Mouse (Mus musculus) MEL (cell line): ENCODE results near the gene Ttc39a. TPM values are rescaled to one million over a fixed set of nuclear protein-coding genes. Genes with fewer than 3 reads are reported as not detected.

ENCODE experiments used
- DNase-seq: peaks from one replicate; pipeline ENCODE4 v3.0.0; 2011; ENCODE audit warnings: low read depth, low spot score
- H3K27ac ChIP-seq: 2 replicates; pipeline ENCODE4 v1.5.1; 2012; ENCODE audit warnings: low read depth, mild to moderate bottlenecking, control low read depth, low read length, moderate library complexity; ENCODE audit not compliant: control insufficient read depth
- H3K27me3 ChIP-seq, 2 experiments: fragments of 150-350 bp in 1 of 2; sonication (generic) in 1 of 2; 2 replicates each; pipeline ENCODE4 v1.6.1; 2012; ENCODE audit warnings: low read length in 2 of 2, mild to moderate bottlenecking in 2 of 2, improper control_type of control experiment in 1 of 2, moderate library complexity in 1 of 2; ENCODE audit not compliant: insufficient read depth in 2 of 2, control insufficient read depth in 1 of 2
- H3K36me3 ChIP-seq, 2 experiments: 2 replicates each; pipeline ENCODE4 v1.6.1; 2012 to 2014; ENCODE audit warnings: low read length in 2 of 2, improper control_type of control experiment in 1 of 2, inconsistent platforms in 1 of 2, mild to moderate bottlenecking in 1 of 2; ENCODE audit not compliant: insufficient read depth in 2 of 2, control insufficient read depth in 1 of 2
- H3K4me1 ChIP-seq, 2 experiments: fragments of 150-350 bp in 1 of 2; sonication (generic) in 1 of 2; 2 replicates each; pipeline ENCODE4 v1.6.1; 2012; ENCODE audit warnings: low read length in 2 of 2, improper control_type of control experiment in 1 of 2, mild to moderate bottlenecking in 1 of 2; ENCODE audit not compliant: insufficient read depth in 2 of 2, control insufficient read depth in 1 of 2
- H3K4me3 ChIP-seq, 2 experiments: fragments of 150-350 bp in 1 of 2; sonication (generic) in 1 of 2; 2 replicates each; pipeline ENCODE4 v1.5.1; 2012; ENCODE audit warnings: low read depth in 2 of 2, low read length in 2 of 2, mild to moderate bottlenecking in 2 of 2, moderate library complexity in 2 of 2, control low read depth in 1 of 2, improper control_type of control experiment in 1 of 2; ENCODE audit not compliant: control insufficient read depth in 1 of 2, insufficient read depth in 1 of 2
- H3K79me2 ChIP-seq: 2 replicates; pipeline ENCODE4 v1.6.1; 2012; ENCODE audit warnings: mild to moderate bottlenecking, low read length, moderate library complexity; ENCODE audit not compliant: control insufficient read depth, poor library complexity, insufficient read depth
- H3K9ac ChIP-seq: 2 replicates; pipeline ENCODE4 v1.6.1; 2012; ENCODE audit warnings: low read depth, mild to moderate bottlenecking, control low read depth, low read length, moderate library complexity; ENCODE audit not compliant: control insufficient read depth, poor library complexity, severe bottlenecking
- H3K9me3 ChIP-seq: fragments of 150-350 bp; sonication (generic); replicated peaks from 2 replicates; pipeline ENCODE4 v1.6.1; 2012; ENCODE audit warnings: mild to moderate bottlenecking, low read length, improper control_type of control experiment, moderate library complexity; ENCODE audit not compliant: insufficient read depth
- BHLHE40 ChIP-seq: IDR thresholded peaks from 2 replicates; pipeline ENCODE4 v1.6.1; 2012; ENCODE audit warnings: low read depth, mild to moderate bottlenecking, inconsistent platforms, low read length, improper control_type of control experiment, borderline replicate concordance
- CHD1 ChIP-seq: IDR thresholded peaks from 2 replicates; pipeline ENCODE4 v1.6.1; 2012; ENCODE audit warnings: low read depth, mild to moderate bottlenecking, inconsistent platforms, low read length, improper control_type of control experiment
- CTCF ChIP-seq, 3 experiments: IDR thresholded peaks in 2 of 3; conservative IDR thresholded peaks in 1 of 3; 2 replicates each; pipeline ENCODE4 v1.5.1; 2011 to 2012; ENCODE audit warnings: low read length in 3 of 3, low read depth in 2 of 3, mild to moderate bottlenecking in 2 of 3, improper control_type of control experiment in 1 of 3, inconsistent platforms in 1 of 3, mixed read lengths in 1 of 3, moderate library complexity in 1 of 3; ENCODE audit not compliant: control insufficient read depth in 1 of 3, insufficient read depth in 1 of 3, poor library complexity in 1 of 3, severe bottlenecking in 1 of 3
- E2F4 ChIP-seq: IDR thresholded peaks from 2 replicates; pipeline ENCODE4 v1.6.1; 2011; ENCODE audit warnings: low read depth, low read length, improper control_type of control experiment, borderline replicate concordance
- GABPA ChIP-seq: IDR thresholded peaks from 2 replicates; pipeline ENCODE4 v1.6.1; 2012; ENCODE audit warnings: low read depth, mild to moderate bottlenecking, inconsistent platforms, low read length, improper control_type of control experiment, moderate library complexity
- GATA1 ChIP-seq: IDR thresholded peaks from 2 replicates; pipeline ENCODE4 v1.6.1; 2011; ENCODE audit warnings: low read depth, low read length, improper control_type of control experiment
- HCFC1 ChIP-seq: IDR thresholded peaks from 2 replicates; pipeline ENCODE4 v1.6.1; 2012; ENCODE audit warnings: low read depth, mild to moderate bottlenecking, inconsistent platforms, low read length, improper control_type of control experiment, moderate library complexity
- KAT2A ChIP-seq: conservative IDR thresholded peaks from 2 replicates; pipeline ENCODE4 v1.6.1; 2012; ENCODE audit warnings: low read depth, low read length, improper control_type of control experiment, inconsistent platforms
- MAFK ChIP-seq: IDR thresholded peaks from 2 replicates; pipeline ENCODE4 v1.6.1; 2011; ENCODE audit warnings: low read depth, mild to moderate bottlenecking, low read length, improper control_type of control experiment, borderline replicate concordance
- MAX ChIP-seq: IDR thresholded peaks from 2 replicates; pipeline ENCODE4 v1.6.1; 2011; ENCODE audit warnings: low read length, improper control_type of control experiment
- MAZ ChIP-seq: IDR thresholded peaks from 2 replicates; pipeline ENCODE4 v1.6.1; 2012; ENCODE audit warnings: low read depth, mild to moderate bottlenecking, inconsistent platforms, low read length, improper control_type of control experiment
- MEF2A ChIP-seq: IDR thresholded peaks from 2 replicates; pipeline ENCODE4 v1.6.1; 2014; ENCODE audit warnings: low read depth, mild to moderate bottlenecking, inconsistent platforms, low read length, improper control_type of control experiment; ENCODE audit not compliant: poor library complexity, insufficient replicate concordance, severe bottlenecking; ENCODE audit errors: extremely low read depth
- MXI1 ChIP-seq: IDR thresholded peaks from 2 replicates; pipeline ENCODE4 v1.6.1; 2011; ENCODE audit warnings: mild to moderate bottlenecking, low read depth, low read length, improper control_type of control experiment
- MYB ChIP-seq: IDR thresholded peaks from 2 replicates; pipeline ENCODE4 v1.6.1; 2011; ENCODE audit warnings: mild to moderate bottlenecking, low read depth, low read length, improper control_type of control experiment
- POLR2A ChIP-seq, 2 experiments: IDR thresholded peaks; 2 replicates each; pipeline ENCODE4 v1.6.1; 2011 to 2012; ENCODE audit warnings: low read length in 2 of 2, mild to moderate bottlenecking in 2 of 2, control low read depth in 1 of 2, improper control_type of control experiment in 1 of 2, low read depth in 1 of 2, moderate library complexity in 1 of 2; ENCODE audit not compliant: control insufficient read depth in 1 of 2, insufficient read depth in 1 of 2, poor library complexity in 1 of 2
- POLR2AphosphoS2 ChIP-seq: IDR thresholded peaks from 2 replicates; pipeline ENCODE4 v1.6.1; 2011; ENCODE audit warnings: low read length, improper control_type of control experiment
- RAD21 ChIP-seq: IDR thresholded peaks from 2 replicates; pipeline ENCODE4 v1.6.1; 2011; ENCODE audit warnings: mild to moderate bottlenecking, low read depth, low read length, improper control_type of control experiment
- RCOR1 ChIP-seq: IDR thresholded peaks from 2 replicates; pipeline ENCODE4 v1.6.1; 2012; ENCODE audit warnings: low read depth, mild to moderate bottlenecking, inconsistent platforms, low read length, improper control_type of control experiment
- SIN3A ChIP-seq: IDR thresholded peaks from 2 replicates; pipeline ENCODE4 v1.6.1; 2012; ENCODE audit warnings: low read length, improper control_type of control experiment, inconsistent platforms
- SMC3 ChIP-seq: IDR thresholded peaks from 2 replicates; pipeline ENCODE4 v1.6.1; 2011; ENCODE audit warnings: low read depth, low read length, improper control_type of control experiment
- TAL1 ChIP-seq: IDR thresholded peaks from 2 replicates; pipeline ENCODE4 v1.6.1; 2012; ENCODE audit warnings: mild to moderate bottlenecking, inconsistent platforms, low read length, moderate library complexity, mixed read lengths
- TBP ChIP-seq: IDR thresholded peaks from 2 replicates; pipeline ENCODE4 v1.8.0; 2011; ENCODE audit warnings: low read depth, low read length, improper control_type of control experiment
- TCF12 ChIP-seq: IDR thresholded peaks from 2 replicates; pipeline ENCODE4 v1.6.1; 2014; ENCODE audit warnings: low read depth, mild to moderate bottlenecking, inconsistent platforms, low read length, improper control_type of control experiment, moderate library complexity
- UBTF ChIP-seq: IDR thresholded peaks from 2 replicates; pipeline ENCODE4 v1.6.1; 2012; ENCODE audit warnings: low read depth, mild to moderate bottlenecking, inconsistent platforms, low read length, improper control_type of control experiment, moderate library complexity, borderline replicate concordance; ENCODE audit not compliant: insufficient read depth
- USF1 ChIP-seq: IDR thresholded peaks from 2 replicates; pipeline ENCODE4 v1.6.1; 2014; ENCODE audit warnings: low read depth, mild to moderate bottlenecking, inconsistent platforms, low read length, improper control_type of control experiment, moderate library complexity
- ZC3H11A ChIP-seq: IDR thresholded peaks from 2 replicates; pipeline ENCODE4 v1.6.1; 2012; ENCODE audit warnings: low read depth, mild to moderate bottlenecking, inconsistent platforms, low read length, improper control_type of control experiment
- ZKSCAN1 ChIP-seq: IDR thresholded peaks from 2 replicates; pipeline ENCODE4 v1.6.1; 2012; ENCODE audit warnings: low read depth, mild to moderate bottlenecking, inconsistent platforms, low read length, improper control_type of control experiment, moderate library complexity
- polyA plus RNA-seq, 2 experiments: library from polyadenylated mRNA; stranded (reverse) in 1 of 2; unstranded in 1 of 2; fragments of >175 nt in 1 of 2; fragments of >200 nt in 1 of 2; gene quantifications; 2 replicates each; pipeline versions ENCODE4 v1.2.1 to v1.2.4; 2012; ENCODE audit warnings: low replicate concordance in 2 of 2, low read depth in 1 of 2; ENCODE audit not compliant: insufficient read length in 2 of 2, insufficient read depth in 1 of 2, missing spikeins in 1 of 2
- total RNA-seq: library from RNA; depleted of rRNA; stranded (reverse); fragments of 300-350 nt; gene quantifications from 2 replicates; pipeline ENCODE4 v1.2.3, GENCODE M21; 2012

Gene Ttc39a
- total and polyA plus RNA-seq, 3 experiments: 2.8 to 4.2 TPM; not detected in 1

DNA sequence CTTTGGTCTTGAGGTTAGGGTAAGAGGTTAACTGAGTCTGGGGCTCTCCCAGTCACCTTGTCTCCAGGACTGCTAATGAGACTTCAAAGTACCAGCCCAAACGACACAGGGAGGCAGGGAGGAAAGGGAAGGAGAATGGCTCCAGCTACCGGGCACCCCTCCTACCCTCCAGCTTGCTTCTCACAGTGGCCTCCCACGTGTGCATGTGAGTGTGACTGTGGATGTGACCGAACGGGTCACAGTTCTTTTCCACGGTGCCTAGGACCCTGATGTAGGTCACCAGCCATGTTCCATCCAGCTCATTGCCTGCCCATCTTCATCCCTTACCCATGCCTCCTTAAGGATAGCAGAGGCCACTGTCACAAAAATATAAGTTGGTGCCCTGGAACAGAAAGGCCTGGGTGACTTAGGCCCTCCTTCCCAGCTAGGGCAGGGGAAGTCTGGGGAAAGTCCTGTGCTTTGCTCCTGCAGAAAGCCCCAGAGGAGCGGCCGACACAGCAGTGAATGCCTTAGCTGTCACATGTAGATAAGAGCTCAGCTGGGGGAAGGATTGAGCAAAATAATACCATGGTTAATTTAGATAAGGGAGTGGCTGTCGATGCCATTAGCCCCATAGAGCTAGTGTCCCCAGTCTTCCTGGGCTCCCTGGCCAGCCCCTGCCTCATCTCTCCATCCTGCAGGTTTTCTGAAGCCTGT is 4.4 kb downstream of the Ttc39a start (continued):
- TF ChIP-seq MAZ: peak; percentile 76; the same call in 1 of the 2 replicates
- no peak for TF ChIP-seq CHD1
- TF ChIP-seq MEF2A: no peak
- peak; percentile 98 for TF ChIP-seq RCOR1
- no peak for TF ChIP-seq GABPA
- peak; percentile 61; the same call in 1 of the 2 replicates for TF ChIP-seq TBP
- peak; percentile 70 for TF ChIP-seq MXI1
- peak; percentile 94 for TF ChIP-seq SIN3A
- no peak for TF ChIP-seq SMC3
- peak; percentile 60; the same call in 1 of the 2 replicates for TF ChIP-seq MAFK
- TF ChIP-seq UBTF: peak; percentile 64; the same call in 1 of the 2 replicates
- TF ChIP-seq ZC3H11A: no peak
- TF ChIP-seq BHLHE40: peak; percentile 76
- peak; percentile 98 for TF ChIP-seq GATA1
- no peak for TF ChIP-seq ZKSCAN1
- peak; percentile 73 for TF ChIP-seq USF1
- peak; percentile 98 for TF ChIP-seq TAL1
- no peak for TF ChIP-seq CTCF (IDR thresholded peaks at IDR 0.05 in 2 of 3, conservative IDR thresholded peaks at IDR 0.05 in 1 of 3; ENCODE audit: control insufficient read depth in 1 of 3, insufficient read depth in 1 of 3, low read depth in 2 of 3, low read length in 3 of 3, poor library complexity in 1 of 3, severe bottlenecking in 1 of 3)

DNA sequence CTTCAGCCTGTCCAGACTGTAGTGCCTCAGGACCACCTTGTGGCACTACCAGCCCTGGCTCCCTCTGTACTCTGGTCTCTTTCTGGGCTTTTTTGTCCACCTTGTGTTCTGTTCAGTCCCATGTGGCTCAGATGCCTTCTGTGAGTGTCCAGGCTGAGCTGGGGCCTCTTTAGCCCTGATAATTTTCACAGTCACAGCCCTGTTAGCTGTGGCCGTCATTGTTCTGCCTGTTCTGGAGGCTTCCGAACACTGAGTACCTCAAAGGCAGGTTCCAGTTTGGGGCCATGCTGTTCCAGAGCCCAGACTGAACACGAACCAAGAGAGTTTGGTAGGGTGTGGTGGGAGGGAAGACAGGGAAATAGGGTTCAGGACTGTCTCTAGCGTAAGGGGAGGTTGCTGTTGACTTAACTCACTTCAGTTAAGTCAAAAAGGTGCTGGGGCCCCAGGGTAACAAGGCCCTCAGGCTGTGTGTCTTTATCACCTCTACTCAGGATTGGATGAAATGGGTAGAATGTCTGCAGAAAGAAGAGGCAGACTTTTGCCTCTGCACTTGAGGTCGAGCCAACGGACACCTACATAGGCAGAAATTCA is 5.0 kb downstream of the Ttc39a start:
- TF ChIP-seq POLR2A (IDR thresholded peaks at IDR 0.05; ENCODE audit: control insufficient read depth in 1 of 2, insufficient read depth in 1 of 2, low read depth in 1 of 2, low read length in 2 of 2, poor library complexity in 1 of 2) (no peak), TCF12 (no peak), MYB (no peak), ZKSCAN1 (no peak), GATA1 (no peak), RAD21 (no peak), USF1 (no peak), BHLHE40 (no peak), MXI1 (no peak), KAT2A (no peak), HCFC1 (no peak), POLR2AphosphoS2 (no peak), UBTF (no peak), MAZ (no peak), E2F4 (no peak), MAX (no peak)
- Histone ChIP-seq H3K4me1 (peaks cover 0 to 27% of the 10 kb centered on the region in 2 experiments; a peak in 3 of 4 replicates), H3K4me3 (no peak overlapping the region), H3K79me2 (no peaks in the 10 kb centered on the region; the same call in 1 of the 2 replicates), H3K9ac (peak overlapping the region; percentile 10; the same call in 1 of the 2 replicates), H3K36me3 (peaks cover 0 to 22% of the 10 kb centered on the region in 2 experiments; a peak in 2 of 4 replicates), H3K27ac (peak overlapping the region; percentile 50), H3K9me3 (no peaks in the 10 kb centered on the region), H3K27me3 (no peaks in the 10 kb centered on the region)
- peak; percentile 33 for DNase-seq
